Mouse (Mus musculus) E14TG2a.4 (cell line): ENCODE results near the gene Bcan.

Source experiments
- CTCF ChIP-seq: conservative IDR thresholded peaks from 2 replicates; pipeline ENCODE4 v1.5.1; 2014; ENCODE audit warnings: low read length
- POU5F1 ChIP-seq: IDR thresholded peaks from 2 replicates; pipeline ENCODE4 v1.6.1; 2014; ENCODE audit warnings: low read length, borderline replicate concordance

GRCm38 (mm10) chr3:87958476-87958875, 41.6 kb downstream of the Bcan start:
- TF ChIP-seq CTCF: no peak
- no peak for TF ChIP-seq POU5F1
